Mouse (Mus musculus): ENCODE results near the gene Cyp2d11.
"Not testable (repeated sequence)": the region's sequence is repeated elsewhere in the genome, so short reads cannot be mapped to it uniquely, and the experiment has no call there.

The Cyp2d11 gene

GRCm38 (mm10) chr15:82393922-82394321 is at the start of gene Cyp2d11:
Gene Cyp2d11, minus strand, starts transcription at chr15:82394022.
- DNase-seq (ENCODE audit: low spot score), result not testable (repeated sequence)

- DNase-seq (ENCODE audit: low spot score), result no peak
Measured at GRCm38 (mm10) chr15:82437975-82438617, 44.3 kb upstream of the Cyp2d11 start.

- DNase-seq (ENCODE audit: low spot score), result no peak
Measured at GRCm38 (mm10) chr15:82435606-82436005, 41.8 kb upstream of the Cyp2d11 start.

- no peak for DNase-seq (ENCODE audit: low spot score)
Measured at GRCm38 (mm10) chr15:82435011-82435410, 41.2 kb upstream of the Cyp2d11 start.

- no peak for DNase-seq (ENCODE audit: low spot score)
Measured at GRCm38 (mm10) chr15:82434541-82434940, 40.7 kb upstream of the Cyp2d11 start.

GRCm38 (mm10) chr15:82433621-82434020 is 39.8 kb upstream of the Cyp2d11 start:
- DNase-seq (ENCODE audit: low spot score), result no peak

- DNase-seq (ENCODE audit: low spot score), result no peak
Measured at GRCm38 (mm10) chr15:82433137-82433536, 39.3 kb upstream of the Cyp2d11 start, which contains the start of gene Cyp2d9. Gene Cyp2d9, plus strand, starts transcription at chr15:82433437.

- no peak for DNase-seq (ENCODE audit: low spot score)
Measured at GRCm38 (mm10) chr15:82423471-82423870, 29.6 kb upstream of the Cyp2d11 start.

- no peak for DNase-seq (ENCODE audit: low spot score)
Measured at GRCm38 (mm10) chr15:82422935-82423334, 29.1 kb upstream of the Cyp2d11 start.

GRCm38 (mm10) chr15:82418616-82419015 is 24.8 kb upstream of the Cyp2d11 start:
- DNase-seq (ENCODE audit: low spot score), result no peak

GRCm38 (mm10) chr15:82416797-82417789 is 23.3 kb upstream of the Cyp2d11 start:
- peak; percentile 80 for DNase-seq (ENCODE audit: low spot score)

GRCm38 (mm10) chr15:82407536-82407935 is 13.7 kb upstream of the Cyp2d11 start:
- DNase-seq (ENCODE audit: low spot score), result no peak

- DNase-seq (ENCODE audit: low spot score), result no peak
Measured at GRCm38 (mm10) chr15:82406981-82407380, 13.2 kb upstream of the Cyp2d11 start, which contains the start of gene Cyp2d10. Gene Cyp2d10, minus strand, starts transcription at chr15:82407195.

- no peak for DNase-seq (ENCODE audit: low spot score)
Measured at GRCm38 (mm10) chr15:82404163-82404562, 10.3 kb upstream of the Cyp2d11 start.

GRCm38 (mm10) chr15:82403606-82404005 is 9.8 kb upstream of the Cyp2d11 start:
- DNase-seq (ENCODE audit: low spot score), result no peak

GRCm38 (mm10) chr15:82402741-82403140 is 8.9 kb upstream of the Cyp2d11 start:
- no peak for DNase-seq (ENCODE audit: low spot score)

- no peak for DNase-seq (ENCODE audit: low spot score)
Measured at GRCm38 (mm10) chr15:82402106-82402505, 8.3 kb upstream of the Cyp2d11 start.

GRCm38 (mm10) chr15:82401516-82401915 is 7.7 kb upstream of the Cyp2d11 start:
- DNase-seq (ENCODE audit: low spot score), result no peak

- not testable (repeated sequence) for DNase-seq (ENCODE audit: low spot score)
Measured at GRCm38 (mm10) chr15:82395955-82396354, 2.1 kb upstream of the Cyp2d11 start.

- DNase-seq (ENCODE audit: low spot score), result not testable (repeated sequence)
Measured at GRCm38 (mm10) chr15:82389916-82390315, 3.9 kb downstream of the Cyp2d11 start.

GRCm38 (mm10) chr15:82385729-82386128 is 8.1 kb downstream of the Cyp2d11 start:
- DNase-seq (ENCODE audit: low spot score), result no peak

- DNase-seq (ENCODE audit: low spot score), result no peak
Measured at GRCm38 (mm10) chr15:82382441-82382840, 11.4 kb downstream of the Cyp2d11 start.

GRCm38 (mm10) chr15:82380714-82381062 is 13.1 kb downstream of the Cyp2d11 start:
- DNase-seq (ENCODE audit: low spot score), result no peak
